Mouse (Mus musculus) MEL (cell line): Measurements from ENCODE around the gene Mad2l1bp. TPM values are rescaled to one million over a fixed set of nuclear protein-coding genes. Genes with fewer than 3 reads are reported as not detected.

Experiments
- DNase-seq: peaks from one replicate; pipeline ENCODE4 v3.0.0; 2011; ENCODE audit warnings: low read depth, low spot score
- H3K27ac ChIP-seq: 2 replicates; pipeline ENCODE4 v1.5.1; 2012; ENCODE audit warnings: low read depth, mild to moderate bottlenecking, control low read depth, low read length, moderate library complexity; ENCODE audit not compliant: control insufficient read depth
- H3K27me3 ChIP-seq, 2 experiments: fragments of 150-350 bp in 1 of 2; sonication (generic) in 1 of 2; 2 replicates each; pipeline ENCODE4 v1.6.1; 2012; ENCODE audit warnings: low read length in 2 of 2, mild to moderate bottlenecking in 2 of 2, improper control_type of control experiment in 1 of 2, moderate library complexity in 1 of 2; ENCODE audit not compliant: insufficient read depth in 2 of 2, control insufficient read depth in 1 of 2
- H3K36me3 ChIP-seq, 2 experiments: 2 replicates each; pipeline ENCODE4 v1.6.1; 2012 to 2014; ENCODE audit warnings: low read length in 2 of 2, improper control_type of control experiment in 1 of 2, inconsistent platforms in 1 of 2, mild to moderate bottlenecking in 1 of 2; ENCODE audit not compliant: insufficient read depth in 2 of 2, control insufficient read depth in 1 of 2
- H3K4me1 ChIP-seq, 2 experiments: fragments of 150-350 bp in 1 of 2; sonication (generic) in 1 of 2; 2 replicates each; pipeline ENCODE4 v1.6.1; 2012; ENCODE audit warnings: low read length in 2 of 2, improper control_type of control experiment in 1 of 2, mild to moderate bottlenecking in 1 of 2; ENCODE audit not compliant: insufficient read depth in 2 of 2, control insufficient read depth in 1 of 2
- H3K4me3 ChIP-seq, 2 experiments: fragments of 150-350 bp in 1 of 2; sonication (generic) in 1 of 2; 2 replicates each; pipeline ENCODE4 v1.5.1; 2012; ENCODE audit warnings: low read depth in 2 of 2, low read length in 2 of 2, mild to moderate bottlenecking in 2 of 2, moderate library complexity in 2 of 2, control low read depth in 1 of 2, improper control_type of control experiment in 1 of 2; ENCODE audit not compliant: control insufficient read depth in 1 of 2, insufficient read depth in 1 of 2
- H3K79me2 ChIP-seq: 2 replicates; pipeline ENCODE4 v1.6.1; 2012; ENCODE audit warnings: mild to moderate bottlenecking, low read length, moderate library complexity; ENCODE audit not compliant: control insufficient read depth, poor library complexity, insufficient read depth
- H3K9ac ChIP-seq: 2 replicates; pipeline ENCODE4 v1.6.1; 2012; ENCODE audit warnings: low read depth, mild to moderate bottlenecking, control low read depth, low read length, moderate library complexity; ENCODE audit not compliant: control insufficient read depth, poor library complexity, severe bottlenecking
- H3K9me3 ChIP-seq: fragments of 150-350 bp; sonication (generic); replicated peaks from 2 replicates; pipeline ENCODE4 v1.6.1; 2012; ENCODE audit warnings: mild to moderate bottlenecking, low read length, improper control_type of control experiment, moderate library complexity; ENCODE audit not compliant: insufficient read depth
- BHLHE40 ChIP-seq: IDR thresholded peaks from 2 replicates; pipeline ENCODE4 v1.6.1; 2012; ENCODE audit warnings: low read depth, mild to moderate bottlenecking, inconsistent platforms, low read length, improper control_type of control experiment, borderline replicate concordance
- CHD1 ChIP-seq: IDR thresholded peaks from 2 replicates; pipeline ENCODE4 v1.6.1; 2012; ENCODE audit warnings: low read depth, mild to moderate bottlenecking, inconsistent platforms, low read length, improper control_type of control experiment
- CHD2 ChIP-seq: IDR thresholded peaks from 2 replicates; pipeline ENCODE4 v1.6.1; 2011; ENCODE audit warnings: low read length, improper control_type of control experiment
- CTCF ChIP-seq, 3 experiments: IDR thresholded peaks in 2 of 3; conservative IDR thresholded peaks in 1 of 3; 2 replicates each; pipeline ENCODE4 v1.5.1; 2011 to 2012; ENCODE audit warnings: low read length in 3 of 3, low read depth in 2 of 3, mild to moderate bottlenecking in 2 of 3, improper control_type of control experiment in 1 of 3, inconsistent platforms in 1 of 3, mixed read lengths in 1 of 3, moderate library complexity in 1 of 3; ENCODE audit not compliant: control insufficient read depth in 1 of 3, insufficient read depth in 1 of 3, poor library complexity in 1 of 3, severe bottlenecking in 1 of 3
- E2F4 ChIP-seq: IDR thresholded peaks from 2 replicates; pipeline ENCODE4 v1.6.1; 2011; ENCODE audit warnings: low read depth, low read length, improper control_type of control experiment, borderline replicate concordance
- ELF1 ChIP-seq: IDR thresholded peaks from 2 replicates; pipeline ENCODE4 v1.6.1; 2014; ENCODE audit warnings: low read depth, mild to moderate bottlenecking, inconsistent platforms, low read length, improper control_type of control experiment, moderate library complexity
- EP300 ChIP-seq, 2 experiments: IDR thresholded peaks; 2 replicates each; pipeline ENCODE4 v1.6.1; 2011; ENCODE audit warnings: improper control_type of control experiment in 2 of 2, low read length in 2 of 2, low read depth in 1 of 2, mild to moderate bottlenecking in 1 of 2
- ETS1 ChIP-seq: IDR thresholded peaks from 2 replicates; pipeline ENCODE4 v1.6.1; 2012; ENCODE audit warnings: low read depth, mild to moderate bottlenecking, inconsistent platforms, low read length, improper control_type of control experiment, moderate library complexity
- GABPA ChIP-seq: IDR thresholded peaks from 2 replicates; pipeline ENCODE4 v1.6.1; 2012; ENCODE audit warnings: low read depth, mild to moderate bottlenecking, inconsistent platforms, low read length, improper control_type of control experiment, moderate library complexity
- GATA1 ChIP-seq: IDR thresholded peaks from 2 replicates; pipeline ENCODE4 v1.6.1; 2011; ENCODE audit warnings: low read depth, low read length, improper control_type of control experiment
- HCFC1 ChIP-seq: IDR thresholded peaks from 2 replicates; pipeline ENCODE4 v1.6.1; 2012; ENCODE audit warnings: low read depth, mild to moderate bottlenecking, inconsistent platforms, low read length, improper control_type of control experiment, moderate library complexity
- JUND ChIP-seq: IDR thresholded peaks from 2 replicates; pipeline ENCODE4 v1.6.1; 2011; ENCODE audit warnings: low read depth, mild to moderate bottlenecking, improper control_type of control experiment, low read length
- MAX ChIP-seq: IDR thresholded peaks from 2 replicates; pipeline ENCODE4 v1.6.1; 2011; ENCODE audit warnings: low read length, improper control_type of control experiment
- MAZ ChIP-seq: IDR thresholded peaks from 2 replicates; pipeline ENCODE4 v1.6.1; 2012; ENCODE audit warnings: low read depth, mild to moderate bottlenecking, inconsistent platforms, low read length, improper control_type of control experiment
- MEF2A ChIP-seq: IDR thresholded peaks from 2 replicates; pipeline ENCODE4 v1.6.1; 2014; ENCODE audit warnings: low read depth, mild to moderate bottlenecking, inconsistent platforms, low read length, improper control_type of control experiment; ENCODE audit not compliant: poor library complexity, insufficient replicate concordance, severe bottlenecking; ENCODE audit errors: extremely low read depth
- MXI1 ChIP-seq: IDR thresholded peaks from 2 replicates; pipeline ENCODE4 v1.6.1; 2011; ENCODE audit warnings: mild to moderate bottlenecking, low read depth, low read length, improper control_type of control experiment
- MYB ChIP-seq: IDR thresholded peaks from 2 replicates; pipeline ENCODE4 v1.6.1; 2011; ENCODE audit warnings: mild to moderate bottlenecking, low read depth, low read length, improper control_type of control experiment
- MYC ChIP-seq: IDR thresholded peaks from 2 replicates; pipeline ENCODE4 v1.6.1; 2011; ENCODE audit warnings: low read depth, mild to moderate bottlenecking, low read length, improper control_type of control experiment, moderate library complexity
- NELFE ChIP-seq: IDR thresholded peaks from 2 replicates; pipeline ENCODE4 v1.6.1; 2011; ENCODE audit warnings: low read depth, low read length, improper control_type of control experiment
- NRF1 ChIP-seq: IDR thresholded peaks from 2 replicates; pipeline ENCODE4 v1.6.1; 2014; ENCODE audit warnings: low read depth, mild to moderate bottlenecking, inconsistent platforms, low read length, improper control_type of control experiment, moderate library complexity; ENCODE audit not compliant: poor library complexity, insufficient read depth, severe bottlenecking
- POLR2A ChIP-seq, 2 experiments: IDR thresholded peaks; 2 replicates each; pipeline ENCODE4 v1.6.1; 2011 to 2012; ENCODE audit warnings: low read length in 2 of 2, mild to moderate bottlenecking in 2 of 2, control low read depth in 1 of 2, improper control_type of control experiment in 1 of 2, low read depth in 1 of 2, moderate library complexity in 1 of 2; ENCODE audit not compliant: control insufficient read depth in 1 of 2, insufficient read depth in 1 of 2, poor library complexity in 1 of 2
- POLR2AphosphoS2 ChIP-seq: IDR thresholded peaks from 2 replicates; pipeline ENCODE4 v1.6.1; 2011; ENCODE audit warnings: low read length, improper control_type of control experiment
- RAD21 ChIP-seq: IDR thresholded peaks from 2 replicates; pipeline ENCODE4 v1.6.1; 2011; ENCODE audit warnings: mild to moderate bottlenecking, low read depth, low read length, improper control_type of control experiment
- SIN3A ChIP-seq: IDR thresholded peaks from 2 replicates; pipeline ENCODE4 v1.6.1; 2012; ENCODE audit warnings: low read length, improper control_type of control experiment, inconsistent platforms
- TAL1 ChIP-seq: IDR thresholded peaks from 2 replicates; pipeline ENCODE4 v1.6.1; 2012; ENCODE audit warnings: mild to moderate bottlenecking, inconsistent platforms, low read length, moderate library complexity, mixed read lengths
- TBP ChIP-seq: IDR thresholded peaks from 2 replicates; pipeline ENCODE4 v1.8.0; 2011; ENCODE audit warnings: low read depth, low read length, improper control_type of control experiment
- TCF12 ChIP-seq: IDR thresholded peaks from 2 replicates; pipeline ENCODE4 v1.6.1; 2014; ENCODE audit warnings: low read depth, mild to moderate bottlenecking, inconsistent platforms, low read length, improper control_type of control experiment, moderate library complexity
- UBTF ChIP-seq: IDR thresholded peaks from 2 replicates; pipeline ENCODE4 v1.6.1; 2012; ENCODE audit warnings: low read depth, mild to moderate bottlenecking, inconsistent platforms, low read length, improper control_type of control experiment, moderate library complexity, borderline replicate concordance; ENCODE audit not compliant: insufficient read depth
- USF1 ChIP-seq: IDR thresholded peaks from 2 replicates; pipeline ENCODE4 v1.6.1; 2014; ENCODE audit warnings: low read depth, mild to moderate bottlenecking, inconsistent platforms, low read length, improper control_type of control experiment, moderate library complexity
- USF2 ChIP-seq, 2 experiments: IDR thresholded peaks; 2 replicates each; pipeline ENCODE4 v1.6.1; 2011 to 2012; ENCODE audit warnings: improper control_type of control experiment in 2 of 2, low read length in 2 of 2, borderline replicate concordance in 1 of 2, inconsistent platforms in 1 of 2, low read depth in 1 of 2, mild to moderate bottlenecking in 1 of 2; ENCODE audit not compliant: insufficient read depth in 1 of 2
- ZC3H11A ChIP-seq: IDR thresholded peaks from 2 replicates; pipeline ENCODE4 v1.6.1; 2012; ENCODE audit warnings: low read depth, mild to moderate bottlenecking, inconsistent platforms, low read length, improper control_type of control experiment
- ZNF384 ChIP-seq: IDR thresholded peaks from 2 replicates; pipeline ENCODE4 v1.6.1; 2012; ENCODE audit warnings: low read depth, mild to moderate bottlenecking, inconsistent platforms, low read length, improper control_type of control experiment
- polyA plus RNA-seq, 2 experiments: library from polyadenylated mRNA; stranded (reverse) in 1 of 2; unstranded in 1 of 2; fragments of >175 nt in 1 of 2; fragments of >200 nt in 1 of 2; gene quantifications; 2 replicates each; pipeline versions ENCODE4 v1.2.1 to v1.2.4; 2012; ENCODE audit warnings: low replicate concordance in 2 of 2, low read depth in 1 of 2; ENCODE audit not compliant: insufficient read length in 2 of 2, insufficient read depth in 1 of 2, missing spikeins in 1 of 2
- total RNA-seq: library from RNA; depleted of rRNA; stranded (reverse); fragments of 300-350 nt; gene quantifications from 2 replicates; pipeline ENCODE4 v1.2.3, GENCODE M21; 2012

The Mad2l1bp gene
- total and polyA plus RNA-seq, 3 experiments, result 14.1 to 23.1 TPM; not detected in 1

- no peak; the same call in 1 of the 2 replicates for TF ChIP-seq POLR2AphosphoS2
- no peak; a peak in 1 of 4 replicates for TF ChIP-seq POLR2A (IDR thresholded peaks at IDR 0.05; ENCODE audit: control insufficient read depth in 1 of 2, insufficient read depth in 1 of 2, low read depth in 1 of 2, low read length in 2 of 2, poor library complexity in 1 of 2)
- TF ChIP-seq BHLHE40, result peak; percentile 70; the same call in 1 of the 2 replicates
- TF ChIP-seq CHD1, result peak; percentile 85; the same call in 1 of the 2 replicates
- 0 out of 2 replicates have a peak, but pooled peaks have one; percentile 14 for TF ChIP-seq MYC
- TF ChIP-seq SIN3A, result 0 out of 2 replicates have a peak, but pooled peaks have one; percentile 19
- TF ChIP-seq TCF12, result no peak
- TF ChIP-seq, all 39 proteins: peak for 9
Measured at GRCm38 (mm10) chr17:46203078-46203477, 49.7 kb upstream of the Mad2l1bp start (continued).

DNA sequence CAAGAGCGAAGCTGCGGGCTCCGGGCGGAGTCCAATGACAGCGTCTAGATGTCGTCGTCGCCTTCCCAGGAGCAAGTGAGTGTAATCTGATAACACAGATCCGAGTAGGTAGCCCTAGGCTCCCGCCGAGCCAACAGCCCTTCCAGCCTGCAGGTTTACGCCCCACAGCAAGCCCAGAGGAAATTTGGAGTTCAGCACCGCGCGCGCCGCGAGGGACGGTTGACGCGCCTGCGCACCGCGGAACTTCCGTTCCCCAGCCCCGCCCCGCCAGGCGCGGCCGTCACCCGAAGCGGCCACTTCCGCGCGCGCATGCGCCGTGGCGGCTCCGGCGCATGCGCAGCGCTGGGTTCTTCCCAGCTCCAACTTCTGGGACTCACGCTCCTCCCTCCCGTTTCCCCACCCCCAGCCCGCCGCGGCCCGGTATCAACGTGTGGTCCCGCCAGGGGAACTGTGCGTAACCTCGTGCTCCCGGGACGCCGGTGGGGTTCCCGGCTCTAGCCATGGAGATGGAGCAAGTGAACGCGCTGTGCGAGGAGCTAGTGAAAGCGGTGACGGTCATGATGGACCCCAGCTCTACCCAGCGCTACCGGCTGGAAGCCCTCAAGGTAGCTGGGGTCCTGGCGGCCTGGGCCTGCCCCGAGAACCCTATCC is 49.2 kb upstream of the Mad2l1bp start, which contains the start of the genes Polh and Xpo5:
Polh (minus strand) TSS at position 225 of the 651 bp plus-strand sequence.
Xpo5 (plus strand) TSS at position 362 of the 651 bp plus-strand sequence.
- Histone ChIP-seq H3K79me2 (peaks cover 45% of the 10 kb centered on the region), H3K36me3 (peaks cover 18 to 19% of the 10 kb centered on the region in 2 experiments), H3K27ac (peak within 1 kb of the TSS; percentile 95), H3K27me3 (no peaks in the 10 kb centered on the region), H3K4me1 (peaks cover 7 to 8% of the 10 kb centered on the region in 2 experiments; a peak in 3 of 4 replicates), H3K9me3 (no peaks in the 10 kb centered on the region), H3K4me3 (peak within 1 kb of the TSS; percentile 71 to 97), H3K9ac (peak within 1 kb of the TSS; percentile 97)
- peak; percentile 97 for DNase-seq
- no peak for TF ChIP-seq CHD1
- TF ChIP-seq SIN3A, result peak; percentile 95
- no peak for TF ChIP-seq USF2 (IDR thresholded peaks at IDR 0.05; ENCODE audit: borderline replicate concordance in 1 of 2, insufficient read depth in 1 of 2, low read depth in 1 of 2, low read length in 2 of 2)
- peak; percentile 24; the same call in 1 of the 2 replicates for TF ChIP-seq MAZ
- peak; percentile 60 for TF ChIP-seq ETS1
- no peak for TF ChIP-seq CTCF (IDR thresholded peaks at IDR 0.05 in 2 of 3, conservative IDR thresholded peaks at IDR 0.05 in 1 of 3; ENCODE audit: control insufficient read depth in 1 of 3, insufficient read depth in 1 of 3, low read depth in 2 of 3, low read length in 3 of 3, poor library complexity in 1 of 3, severe bottlenecking in 1 of 3)
- no peak for TF ChIP-seq TAL1
- TF ChIP-seq E2F4, result peak; percentile 85; the same call in 1 of the 2 replicates
- TF ChIP-seq UBTF, result 0 out of 2 replicates have a peak, but pooled peaks have one; percentile 36
- TF ChIP-seq RAD21, result no peak
- TF ChIP-seq MXI1, result peak; percentile 87
- TF ChIP-seq NELFE, result peak; percentile 92
- TF ChIP-seq MEF2A, result no peak
- TF ChIP-seq GATA1, result peak; percentile 78; the same call in 1 of the 2 replicates
- no peak for TF ChIP-seq GABPA
- no peak for TF ChIP-seq ZC3H11A
- TF ChIP-seq MAX, result peak; percentile 16; the same call in 1 of the 2 replicates
- no peak for TF ChIP-seq JUND
- peak; percentile 96 for TF ChIP-seq MYB
- peak; percentile 99; the same call in 1 of the 2 replicates for TF ChIP-seq NRF1
- peak in 1 of 2 experiments; percentile 67; a peak in 2 of 4 replicates for TF ChIP-seq EP300 (IDR thresholded peaks at IDR 0.05; ENCODE audit: low read depth in 1 of 2, low read length in 2 of 2)
- no peak for TF ChIP-seq ZNF384
- no peak for TF ChIP-seq CHD2
- TF ChIP-seq USF1, result no peak
- peak; percentile 70 to 90 for TF ChIP-seq POLR2A (IDR thresholded peaks at IDR 0.05; ENCODE audit: control insufficient read depth in 1 of 2, insufficient read depth in 1 of 2, low read depth in 1 of 2, low read length in 2 of 2, poor library complexity in 1 of 2)
- TF ChIP-seq ELF1, result peak; percentile 94
- TF ChIP-seq HCFC1, result peak; percentile 85
- TF ChIP-seq TBP, result peak; percentile 82
- peak; percentile 79 for TF ChIP-seq MYC
- peak; percentile 84 for TF ChIP-seq POLR2AphosphoS2
